Mouse (Mus musculus) CH12.LX (cell line): Measurements from ENCODE around the gene Mmab.

ENCODE experiments used
- CTCF ChIP-seq, 2 experiments: IDR thresholded peaks in 1 of 2; conservative IDR thresholded peaks in 1 of 2; 2 replicates each; pipeline ENCODE4 v1.5.1; 2011 to 2012; ENCODE audit warnings: low read depth in 2 of 2, low read length in 2 of 2, improper control_type of control experiment in 1 of 2, inconsistent platforms in 1 of 2, mild to moderate bottlenecking in 1 of 2, moderate library complexity in 1 of 2
- E2F4 ChIP-seq: IDR thresholded peaks from 2 replicates; pipeline ENCODE4 v1.6.1; 2011; ENCODE audit warnings: low read depth, low read length, improper control_type of control experiment; ENCODE audit not compliant: insufficient replicate concordance
- ETS1 ChIP-seq: conservative IDR thresholded peaks from 2 replicates; pipeline ENCODE4 v1.6.1; 2012; ENCODE audit warnings: low read depth, mild to moderate bottlenecking, inconsistent platforms, low read length, improper control_type of control experiment, moderate library complexity
- MAFK ChIP-seq: IDR thresholded peaks from 2 replicates; pipeline ENCODE4 v1.6.1; 2011; ENCODE audit warnings: low read length, improper control_type of control experiment; ENCODE audit not compliant: insufficient replicate concordance
- MEF2A ChIP-seq: IDR thresholded peaks from 2 replicates; pipeline ENCODE4 v1.6.1; 2014; ENCODE audit warnings: low read depth, mild to moderate bottlenecking, inconsistent platforms, low read length, improper control_type of control experiment, borderline replicate concordance
- RCOR1 ChIP-seq: conservative IDR thresholded peaks from 2 replicates; pipeline ENCODE4 v1.6.1; 2012; ENCODE audit warnings: low read depth, mild to moderate bottlenecking, inconsistent platforms, low read length, improper control_type of control experiment

DNA sequence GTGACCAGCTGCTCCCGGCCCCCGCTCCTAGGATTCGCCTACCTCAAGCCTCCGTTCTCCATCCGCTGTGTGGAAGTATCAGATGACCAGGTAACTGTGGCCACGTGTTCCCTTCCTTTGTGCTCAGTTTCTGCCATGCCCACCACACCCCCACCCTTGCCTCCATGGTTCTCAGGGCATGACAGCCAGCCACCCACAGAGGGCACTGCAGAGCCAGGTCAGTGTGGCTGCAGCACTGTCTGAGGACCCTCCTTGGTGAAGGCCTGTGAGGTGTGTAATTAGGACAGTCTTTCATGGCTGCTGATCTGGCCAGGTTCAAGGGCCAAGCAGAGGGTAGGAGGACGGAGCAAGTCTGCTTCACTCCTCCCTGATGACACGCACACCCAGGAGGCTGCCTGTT lies 25.3 kb downstream of the Mmab start:
- peak in 1 of 2 experiments; percentile 35; a peak in 2 of 4 replicates for TF ChIP-seq CTCF (conservative IDR thresholded peaks at IDR 0.05 in 1 of 2, IDR thresholded peaks at IDR 0.05 in 1 of 2; ENCODE audit: low read depth in 2 of 2, low read length in 2 of 2)
- TF ChIP-seq MEF2A: no peak
- TF ChIP-seq E2F4: no peak
- TF ChIP-seq ETS1: no peak
- TF ChIP-seq RCOR1: no peak
- TF ChIP-seq MAFK: no peak
